Mouse (Mus musculus) olfactory bulb, adult 2 months (tissue): ENCODE measurements at regions not wholly inside any gene's neighbourhood (a gene's known extent, or its start where the extent isn't known, plus 50 kb on each side); places are given as distances from the start of the nearest gene placed in this dataset.

Experiments
- CTCF ChIP-seq: fragments of 200-500 bp; IDR thresholded peaks from 2 replicates; pipeline ENCODE4 v1.5.1; 2012; ENCODE audit warnings: low read depth, mild to moderate bottlenecking, low read length, moderate library complexity; ENCODE audit not compliant: insufficient read depth
- POLR2A ChIP-seq: fragments of 200-500 bp; IDR thresholded peaks from 2 replicates; pipeline ENCODE4 v1.6.1; 2012; ENCODE audit warnings: mild to moderate bottlenecking, low read depth, low read length, moderate library complexity; ENCODE audit not compliant: insufficient read depth

DNA sequence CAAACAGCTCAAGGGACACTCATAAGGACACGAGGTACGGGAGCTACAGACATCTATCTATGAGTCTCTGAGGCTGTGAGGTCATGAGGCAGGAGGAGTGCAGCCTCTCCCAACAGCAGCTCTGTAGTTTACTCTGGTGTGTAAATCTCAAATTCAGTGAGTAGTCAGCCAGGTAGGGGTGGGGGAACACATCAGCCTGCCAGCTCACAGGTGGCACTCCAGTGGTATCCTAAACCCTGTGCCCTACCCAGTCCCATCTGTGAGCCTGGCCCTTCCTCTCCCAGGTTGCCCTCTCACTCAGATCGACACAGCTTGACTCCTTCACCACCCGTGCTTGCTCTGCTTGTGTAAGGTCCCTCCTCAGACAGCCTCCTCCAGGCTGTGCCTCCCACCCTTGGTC is 202.2 kb downstream of the Sipa1l2 start:
- TF ChIP-seq CTCF (no peak), POLR2A (no peak)
